14 mouse cellular contexts compared by ENCODE assay signal in genomic region chr10:51271364-51271763, GRCm38 (mm10).
DNase-seq lines count a peak whose midpoint lies in the region; ATAC-seq and TF ChIP-seq lines count a peak whose summit lies in the region.
"Had no signal": no experiment of that assay in that cellular context is flagged by ENCODE, and none has a peak within 500 bp of the region (broad histone marks: within the 10 kb centered on the region; RNA-seq: fewer than 3 reads in every experiment).

No protein-coding gene starts in this region.

- no peak overlapping the region for H3K27ac ChIP-seq in kidney, embryonic 14.5 days (ENCODE audit: low read depth, low read length)
- no peak overlapping the region for H3K27ac ChIP-seq in forebrain, embryonic 15.5 days (replicated peaks)
- H3K27ac ChIP-seq: embryonic facial prominence, embryonic 13.5 days; heart, embryonic 13.5 days; hindbrain, embryonic 15.5 days; stomach, embryonic 15.5 days had no signal

- H3K4me2 ChIP-seq in kidney, embryonic 14.5 days (replicated peaks; ENCODE audit: low read depth, low read length): no peak overlapping the region
- H3K4me2 ChIP-seq in myocyte (ENCODE audit: low read depth): no peak overlapping the region
- no peak overlapping the region for H3K4me2 ChIP-seq in forebrain, embryonic 15.5 days (replicated peaks)
- H3K4me2 ChIP-seq: embryonic facial prominence, embryonic 13.5 days; heart, embryonic 13.5 days; hindbrain, embryonic 15.5 days; stomach, embryonic 15.5 days had no signal

- no peak for DNase-seq in kidney, postnatal 14 days
- DNase-seq in forelimb bud, embryonic 11.5 days (ENCODE audit: low read depth, low spot score): peak; percentile 45
- DNase-seq in left cerebral cortex, adult 18-20 months (ENCODE audit: low spot score in 2 of 2): peak; percentile 53 to 71
- DNase-seq in lung, postnatal 10 days: no peak
- no peak for DNase-seq in cerebellum, adult 9-11 months
- DNase-seq: kidney, adult 9 months had no signal

- no peaks in the 10 kb centered on the region for H3K79me2 ChIP-seq in myocyte (ENCODE audit: control insufficient read depth, insufficient read depth)

- H3K9ac ChIP-seq in kidney, embryonic 14.5 days (ENCODE audit: low read depth, low read length): no peak overlapping the region
- no peak overlapping the region for H3K9ac ChIP-seq in forebrain, embryonic 15.5 days (replicated peaks)
- H3K9ac ChIP-seq: embryonic facial prominence, embryonic 13.5 days; heart, embryonic 13.5 days; hindbrain, embryonic 15.5 days; stomach, embryonic 15.5 days had no signal

- no peaks in the 10 kb centered on the region for H3K27me3 ChIP-seq in kidney, embryonic 14.5 days (ENCODE audit: control insufficient read depth, insufficient read depth, low read length)
- no peaks in the 10 kb centered on the region for H3K27me3 ChIP-seq in myocyte (ENCODE audit: control insufficient read depth, insufficient read depth, insufficient read length)
- H3K27me3 ChIP-seq in forebrain, embryonic 15.5 days: no peaks in the 10 kb centered on the region
- H3K27me3 ChIP-seq: embryonic facial prominence, embryonic 13.5 days; heart, embryonic 13.5 days; hindbrain, embryonic 15.5 days; stomach, embryonic 15.5 days had no signal

- no peaks in the 10 kb centered on the region for H3K4me1 ChIP-seq in kidney, embryonic 14.5 days (ENCODE audit: control insufficient read depth, insufficient read depth, low read length)
- no peaks in the 10 kb centered on the region for H3K4me1 ChIP-seq in forebrain, embryonic 15.5 days
- H3K4me1 ChIP-seq: embryonic facial prominence, embryonic 13.5 days; heart, embryonic 13.5 days; hindbrain, embryonic 15.5 days; stomach, embryonic 15.5 days had no signal

- no peak overlapping the region for H3ac ChIP-seq in myocyte (ENCODE audit: control insufficient read depth, insufficient read length)

- no peaks in the 10 kb centered on the region for H3K36me3 ChIP-seq in kidney, embryonic 14.5 days (ENCODE audit: control insufficient read depth, insufficient read depth, low read length)
- no peaks in the 10 kb centered on the region for H3K36me3 ChIP-seq in myocyte (ENCODE audit: control insufficient read depth, insufficient read depth)
- H3K36me3 ChIP-seq in forebrain, embryonic 15.5 days: no peaks in the 10 kb centered on the region
- H3K36me3 ChIP-seq: embryonic facial prominence, embryonic 13.5 days; G1E; heart, embryonic 13.5 days; hindbrain, embryonic 15.5 days; stomach, embryonic 15.5 days had no signal

- H3K9me3 ChIP-seq in kidney, embryonic 14.5 days (ENCODE audit: control insufficient read depth, low read length): no peaks in the 10 kb centered on the region
- H3K9me3 ChIP-seq in forebrain, embryonic 15.5 days: no peaks in the 10 kb centered on the region
- H3K9me3 ChIP-seq: embryonic facial prominence, embryonic 13.5 days; G1E; heart, embryonic 13.5 days; hindbrain, embryonic 15.5 days; stomach, embryonic 15.5 days had no signal

- H3K4me3 ChIP-seq in kidney, embryonic 14.5 days (ENCODE audit: low read length): no peak overlapping the region
- no peak overlapping the region for H3K4me3 ChIP-seq in myocyte
- H3K4me3 ChIP-seq in forebrain, embryonic 15.5 days: no peak overlapping the region
- H3K4me3 ChIP-seq: embryonic facial prominence, embryonic 13.5 days; heart, embryonic 13.5 days; hindbrain, embryonic 15.5 days; stomach, embryonic 15.5 days had no signal

- 73% methylated on average over 1 of the region's 1 CpGs for WGBS in kidney, embryonic 14.5 days
- WGBS in forebrain, embryonic 15.5 days: 94% methylated on average over 1 of the region's 1 CpGs

- peak; percentile 89 for ATAC-seq in kidney, embryonic 14.5 days (ENCODE audit: low FRiP score, low TSS enrichment)
- no peak for ATAC-seq in forebrain, embryonic 15.5 days (replicated peaks)

- TF ChIP-seq POLR2A in myocyte (IDR thresholded peaks at IDR 0.05; ENCODE audit: insufficient read length, low read depth): no peak

TF ChIP-seq in myocyte, 11 proteins besides CTCF, POLR2A, EP300 and RAD21:
- no peak for TF ChIP-seq TCF12 (IDR thresholded peaks at IDR 0.05; ENCODE audit: insufficient read depth, poor library complexity, severe bottlenecking)
- TF ChIP-seq MYOG (IDR thresholded peaks at IDR 0.05; ENCODE audit: control insufficient read depth in 1 of 3, insufficient read depth in 1 of 3, insufficient read length in 2 of 3, low read depth in 2 of 3): peak in 1 of 3 experiments; percentile 61
- TF ChIP-seq MYOD1 (IDR thresholded peaks at IDR 0.05; ENCODE audit: control insufficient read depth in 1 of 3, insufficient read length in 2 of 3, low read depth in 2 of 3): peak in 2 of 3 experiments; percentile 51 to 90

Comparison
In these comparisons a context has a peak if more than half of its experiments do, and no peak if none do; other contexts are left out.
1. DNase-seq: peak in forelimb bud, embryonic 11.5 days (single experiment) and left cerebral cortex, adult 18-20 months (2 of 2); none in kidney, postnatal 14 days (single experiment), lung, postnatal 10 days (single experiment) and cerebellum, adult 9-11 months (single experiment).